Mouse (Mus musculus) cerebellum, adult 2 months (tissue): ENCODE data around the gene Tmem202. TPM values are rescaled to one million over a fixed set of nuclear protein-coding genes. Genes with fewer than 3 reads are reported as not detected.

ENCODE experiments used
- DNase-seq, 2 experiments: peaks; one replicate each; pipeline ENCODE4 v3.0.0; 2021
- H3K27ac ChIP-seq: fragments of 200-500 bp; 2 replicates; pipeline ENCODE4 v1.5.1; 2012; ENCODE audit warnings: low read length, control low read depth, inconsistent platforms; ENCODE audit not compliant: insufficient read depth
- H3K27me3 ChIP-seq: fragments of 200-500 bp; 2 replicates; pipeline ENCODE4 v1.6.1; 2012; ENCODE audit warnings: inconsistent platforms, mild to moderate bottlenecking, low read length, moderate library complexity; ENCODE audit not compliant: control insufficient read depth, insufficient read depth
- H3K4me1 ChIP-seq: fragments of 200-500 bp; 2 replicates; pipeline ENCODE4 v1.6.1; 2011; ENCODE audit warnings: low read length; ENCODE audit not compliant: control insufficient read depth, insufficient read depth
- H3K4me3 ChIP-seq: fragments of 200-500 bp; replicated peaks from 2 replicates; pipeline ENCODE3; 2011; ENCODE audit warnings: mild to moderate bottlenecking, low read depth, low read length, control low read depth; ENCODE audit not compliant: insufficient read depth
- CTCF ChIP-seq: fragments of 200-500 bp; IDR thresholded peaks from 2 replicates; pipeline ENCODE4 v1.5.1; 2011; ENCODE audit warnings: low read depth, mild to moderate bottlenecking, control low read depth, low read length, moderate library complexity, borderline replicate concordance; ENCODE audit not compliant: insufficient read depth
- POLR2A ChIP-seq: fragments of 200-500 bp; IDR thresholded peaks from 2 replicates; pipeline ENCODE4 v1.6.1; 2011; ENCODE audit warnings: low read length, control low read depth, borderline replicate concordance; ENCODE audit not compliant: insufficient read depth
- WGBS: fragments of 180-500 bp; shearing (Covaris S2); methylation state at CpG from one replicate; pipeline ENCODE4 v1.1.7; 2018; 5-methylcytosine and 5-hydroxymethylcytosine counted together
- polyA plus RNA-seq: library from polyadenylated mRNA; depleted of rRNA; stranded (reverse); fragments of >200 nt; gene quantifications from 2 replicates; pipeline ENCODE4 v1.2.3, GENCODE M21; 2012

The Tmem202 gene
- polyA plus RNA-seq, 1 experiment, result 2.3 TPM

DNA sequence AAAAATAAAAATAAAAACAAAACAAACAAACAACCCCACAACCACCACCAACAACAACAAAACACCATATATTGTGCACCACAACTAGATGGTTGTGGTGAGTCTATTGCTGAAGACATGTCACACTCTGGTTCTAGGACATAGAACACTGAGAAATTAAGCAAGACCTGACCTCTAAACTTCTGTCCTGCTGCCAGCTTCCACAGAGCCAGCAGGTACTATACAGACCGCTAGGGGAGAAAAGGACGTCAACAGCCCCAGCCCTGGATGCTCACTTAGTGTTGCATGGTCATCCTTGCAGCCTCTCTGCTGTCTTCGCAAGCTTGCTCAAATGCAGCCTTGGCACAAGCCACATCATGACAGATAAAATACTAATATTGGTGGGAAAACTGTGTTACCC is 12.1 kb downstream of the Tmem202 start:
- TF ChIP-seq CTCF (no peak), POLR2A (no peak)
- Histone ChIP-seq H3K4me3 (no peak overlapping the region), H3K27ac (no peak overlapping the region), H3K27me3 (no peaks in the 10 kb centered on the region), H3K4me1 (no peaks in the 10 kb centered on the region)
- DNase-seq, result no peak
- 87% methylated on average over 3 of the region's 3 CpGs for WGBS

DNA sequence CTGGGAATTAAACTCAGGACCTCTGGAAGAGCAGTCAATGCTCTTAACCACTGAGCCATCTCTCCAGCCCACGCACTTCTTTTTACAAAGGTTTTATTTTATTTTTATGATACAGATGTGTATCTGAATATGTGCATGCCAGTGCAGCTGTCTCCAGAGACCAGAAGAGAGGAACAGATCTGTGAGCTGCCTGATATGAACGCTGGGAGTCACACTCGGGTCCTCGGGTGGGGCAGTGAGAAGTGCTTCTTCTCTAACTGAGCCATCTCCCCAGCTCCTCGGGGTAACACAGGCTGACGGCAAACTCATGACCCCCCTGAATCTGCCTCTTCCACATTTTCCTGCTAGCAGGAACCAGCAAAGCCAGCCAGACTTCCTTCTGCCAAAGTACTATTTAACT is 12.9 kb downstream of the Tmem202 start:
- TF ChIP-seq POLR2A (no peak), CTCF (no peak)
- Histone ChIP-seq H3K4me1 (no peaks in the 10 kb centered on the region), H3K4me3 (no peak overlapping the region), H3K27ac (no peak overlapping the region), H3K27me3 (no peaks in the 10 kb centered on the region)
- DNase-seq, result no peak
- 81% methylated on average over 6 of the region's 6 CpGs for WGBS

DNA sequence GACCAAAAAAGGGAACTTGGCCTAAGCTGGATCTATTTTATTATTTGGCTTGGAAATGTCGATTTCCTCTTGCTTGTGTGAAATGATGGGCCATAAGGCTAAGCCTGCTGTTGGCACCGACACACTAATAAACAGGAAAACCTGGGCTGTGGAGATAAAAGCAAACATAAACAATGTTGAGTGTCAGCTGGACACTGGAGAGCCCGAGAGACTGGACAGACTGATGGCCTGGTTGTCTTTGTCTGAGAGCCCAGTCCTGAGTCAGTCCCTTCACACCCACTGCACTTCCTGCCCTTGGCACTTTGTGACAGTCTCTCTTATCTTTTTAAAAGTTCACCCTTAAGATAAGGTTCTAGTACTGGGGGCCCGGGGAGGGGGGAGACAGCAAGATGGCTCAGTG is 16.7 kb downstream of the Tmem202 start:
- Histone ChIP-seq H3K4me3 (no peak overlapping the region), H3K27ac (no peak overlapping the region), H3K4me1 (no peaks in the 10 kb centered on the region), H3K27me3 (no peaks in the 10 kb centered on the region)
- no peak for DNase-seq
- WGBS, result 33% methylated on average over 4 of the region's 4 CpGs
- no peak for TF ChIP-seq CTCF
- TF ChIP-seq POLR2A, result no peak

DNA sequence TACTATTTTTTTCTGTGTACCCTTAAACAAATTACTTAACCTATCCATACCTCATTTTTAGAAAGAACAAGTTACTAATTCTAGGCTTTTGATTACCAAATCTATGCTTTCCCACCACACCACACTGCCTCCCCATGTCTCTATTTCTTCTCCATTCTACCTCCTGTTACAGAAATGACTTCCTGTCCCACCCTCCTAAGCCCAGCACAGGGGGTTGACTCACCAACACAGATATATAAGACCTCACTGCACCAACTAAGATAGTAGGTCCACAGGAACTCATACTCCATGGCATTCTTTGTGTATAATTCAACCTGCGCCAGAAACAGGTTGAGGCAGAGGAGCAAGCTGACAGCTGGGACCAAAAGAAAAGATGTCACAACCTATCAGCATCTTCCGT is 20.3 kb downstream of the Tmem202 start:
- 88% methylated on average over 2 of the region's 2 CpGs for WGBS

DNA sequence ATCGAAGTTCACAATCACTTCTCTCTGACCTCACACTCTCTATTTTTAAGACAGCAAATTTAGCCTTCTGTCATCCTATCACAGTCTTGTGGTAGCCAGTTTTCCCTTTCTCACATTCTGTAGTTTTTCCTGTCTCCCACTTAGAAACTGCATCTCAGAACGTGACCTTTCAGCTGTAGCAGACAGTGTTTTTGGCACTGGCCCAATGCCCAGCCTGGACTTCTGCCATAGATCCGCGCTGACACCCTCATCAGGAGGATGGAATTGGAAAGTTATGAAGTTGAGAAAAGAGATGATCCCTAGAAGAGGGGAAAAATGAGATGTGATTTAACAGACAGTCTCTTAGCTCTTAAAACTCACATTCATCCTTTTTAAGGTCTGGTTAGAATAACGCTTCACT is 20.7 kb downstream of the Tmem202 start:
- 34% methylated on average over 5 of the region's 5 CpGs for WGBS
- TF ChIP-seq CTCF (no peak), POLR2A (no peak)
- H3K27me3 ChIP-seq, result no peaks in the 10 kb centered on the region
- H3K4me1 ChIP-seq, result no peaks in the 10 kb centered on the region
- peak; percentile 44 to 53 for DNase-seq
- no peak overlapping the region for H3K27ac ChIP-seq
- H3K4me3 ChIP-seq, result no peak overlapping the region

More for the DNA sequence above, 20.3 kb downstream of the Tmem202 start:
- no peak for TF ChIP-seq POLR2A
- TF ChIP-seq CTCF, result no peak
- Histone ChIP-seq H3K4me3 (no peak overlapping the region), H3K4me1 (no peaks in the 10 kb centered on the region), H3K27ac (no peak overlapping the region), H3K27me3 (no peaks in the 10 kb centered on the region)
- no peak for DNase-seq

DNA sequence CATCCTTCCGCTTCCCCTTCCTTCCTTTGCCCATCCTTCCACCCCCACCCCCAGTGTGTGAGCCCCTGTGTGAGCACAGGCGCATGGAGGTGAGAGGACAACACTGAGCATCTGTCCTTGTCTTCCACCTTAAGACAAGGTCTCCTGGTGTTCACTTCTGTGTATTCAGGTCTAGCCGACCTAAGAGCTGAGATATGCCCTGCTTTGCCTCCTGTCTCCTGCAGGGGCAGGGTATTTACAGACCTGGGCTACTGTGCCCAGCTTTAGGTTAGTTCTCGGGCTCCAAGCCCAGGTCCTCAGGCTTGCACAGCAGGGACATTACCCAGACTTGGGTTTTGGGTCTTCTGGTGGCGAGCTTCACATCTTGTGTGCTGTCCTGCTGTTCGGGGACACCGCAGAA is 22.5 kb downstream of the Tmem202 start:
- Histone ChIP-seq H3K27ac (no peak overlapping the region), H3K4me3 (no peak overlapping the region), H3K4me1 (no peaks in the 10 kb centered on the region), H3K27me3 (no peaks in the 10 kb centered on the region)
- TF ChIP-seq CTCF (no peak), POLR2A (no peak)
- no peak for DNase-seq
- WGBS, result 60% methylated on average over 7 of the region's 7 CpGs

DNA sequence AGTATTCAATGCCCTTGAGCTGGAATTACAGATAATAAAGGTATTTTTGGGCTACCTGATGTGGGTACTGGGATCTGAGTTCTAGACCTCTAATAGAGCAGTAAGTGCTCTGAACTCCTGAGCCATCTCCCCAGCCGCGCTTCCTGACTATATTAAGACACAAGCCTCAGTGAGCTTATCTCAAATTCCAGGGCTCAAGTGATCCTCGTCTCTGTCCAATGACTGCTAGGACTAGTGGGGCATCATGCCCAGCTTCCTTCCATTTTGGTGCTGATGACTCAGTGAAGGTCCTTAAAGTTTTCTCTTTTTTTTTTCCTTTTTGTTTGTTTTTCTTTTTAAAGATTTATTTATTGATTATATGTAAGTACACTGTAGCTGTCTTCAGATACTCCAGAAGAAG is 24.6 kb downstream of the Tmem202 start:
- DNase-seq, result no peak
- Histone ChIP-seq H3K27ac (no peak overlapping the region), H3K4me3 (no peak overlapping the region), H3K4me1 (no peaks in the 10 kb centered on the region), H3K27me3 (no peaks in the 10 kb centered on the region)
- 79% methylated on average over 3 of the region's 3 CpGs for WGBS
- no peak for TF ChIP-seq POLR2A
- TF ChIP-seq CTCF, result no peak

DNA sequence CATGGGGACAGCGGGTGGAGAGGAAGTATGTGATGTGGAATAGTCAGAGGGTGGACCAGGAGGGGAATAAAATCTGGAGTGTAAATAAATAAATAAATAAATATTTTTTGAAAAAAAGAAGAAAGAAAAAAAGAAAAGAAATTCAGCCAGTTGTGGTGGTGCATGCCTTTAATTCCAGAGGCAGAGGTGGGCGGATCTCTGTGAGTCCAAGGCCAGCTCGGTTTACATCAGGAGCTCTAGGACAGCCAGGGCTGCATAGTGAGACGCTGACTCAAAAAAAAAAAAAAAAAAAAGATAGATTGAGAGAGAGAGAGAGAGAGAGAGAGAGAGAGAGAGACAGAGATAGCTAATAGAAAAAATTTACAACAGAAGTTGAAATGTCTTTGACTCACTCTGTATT is 27.3 kb downstream of the Tmem202 start:
- no peak for TF ChIP-seq CTCF
- Histone ChIP-seq H3K4me1 (no peaks in the 10 kb centered on the region), H3K27ac (no peak overlapping the region), H3K27me3 (no peaks in the 10 kb centered on the region), H3K4me3 (no peak overlapping the region)
- WGBS, result 70% methylated on average over 4 of the region's 4 CpGs
- DNase-seq, result no peak
